Mouse (Mus musculus): ENCODE measurements around the gene Nt5c2.

Nt5c2 gene

DNA sequence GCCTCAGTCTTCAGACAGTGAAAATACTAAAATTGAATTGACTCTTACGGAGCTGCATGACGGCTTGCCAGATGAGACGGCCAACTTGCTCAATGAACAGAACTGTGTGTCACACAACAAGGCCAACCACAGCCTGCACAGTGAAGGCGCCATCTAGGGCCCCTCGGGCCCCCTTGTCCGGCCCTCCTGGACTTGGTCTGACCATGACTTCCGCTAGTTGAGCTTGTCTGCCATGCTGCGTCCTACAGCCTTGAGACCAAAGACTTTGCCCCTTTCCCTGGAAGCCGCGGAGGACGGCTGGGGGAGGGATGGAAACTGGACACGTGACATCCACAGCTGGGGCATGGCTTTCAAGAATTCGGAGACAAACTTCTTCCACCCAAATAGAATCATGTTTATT lies 137.1 kb downstream of the Nt5c2 start:
- peak; percentile 66 to 74 for DNase-seq

DNA sequence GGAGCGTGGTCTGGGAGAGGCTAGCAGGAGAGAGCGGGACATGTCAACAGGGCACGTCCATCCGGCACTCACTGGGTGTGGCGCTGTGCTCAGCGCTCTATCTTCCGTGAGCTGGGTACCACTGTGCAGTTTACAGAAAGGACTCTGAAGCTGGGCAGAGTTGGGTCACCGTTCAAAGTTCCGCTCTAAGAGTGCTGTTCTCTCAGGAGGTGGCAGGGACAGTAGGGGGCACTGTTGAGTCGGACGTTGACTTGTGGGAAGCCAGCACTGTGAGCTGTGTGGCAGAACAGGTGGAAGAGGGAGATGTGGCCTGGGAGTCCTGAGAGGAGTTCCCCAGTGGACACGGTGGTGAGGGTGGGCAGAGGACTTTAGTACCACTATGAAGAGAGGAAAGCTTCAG lies 139.2 kb downstream of the Nt5c2 start:
- DNase-seq: peak; percentile 85 to 95

DNA sequence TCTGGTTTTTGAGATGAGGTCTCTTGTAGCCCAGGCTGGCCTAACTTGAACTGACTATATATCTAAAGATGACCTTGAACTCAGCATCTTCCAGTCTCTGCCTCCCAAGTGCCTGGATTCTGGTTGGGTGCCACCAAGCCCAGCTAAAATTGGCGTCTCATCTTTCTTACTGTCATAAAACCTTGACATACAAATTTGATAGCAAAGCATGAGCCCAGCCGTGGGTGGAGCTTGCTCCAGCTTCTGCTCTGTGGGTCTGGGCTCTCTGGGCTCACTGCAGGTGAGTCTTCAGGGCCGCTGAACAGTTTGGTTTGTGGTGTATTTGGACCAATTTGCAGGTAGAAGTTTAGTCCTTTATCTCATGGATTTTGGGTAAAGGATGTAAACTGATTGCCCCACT lies 141.0 kb downstream of the Nt5c2 start:
- DNase-seq: no peak

DNA sequence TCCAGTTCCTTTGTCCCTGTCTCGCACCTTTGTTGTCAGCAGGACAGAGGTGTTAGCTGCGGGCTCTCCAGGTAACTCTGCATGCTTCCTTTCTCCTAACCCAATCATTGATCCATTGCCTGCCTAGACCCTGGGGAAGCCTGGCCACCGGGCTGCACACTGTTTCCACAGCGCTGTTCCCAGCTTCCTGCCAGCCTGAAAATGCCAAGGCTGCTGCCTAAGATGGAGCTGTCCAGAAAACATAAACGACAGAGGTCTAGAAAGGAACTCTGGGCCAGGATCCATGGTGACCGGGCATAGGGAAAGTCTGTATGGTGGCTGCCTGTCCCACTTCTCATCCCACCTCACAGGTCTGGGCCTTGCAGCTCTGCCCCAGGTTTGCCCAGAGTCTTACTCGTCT lies 143.3 kb downstream of the Nt5c2 start:
- no peak for DNase-seq

DNA sequence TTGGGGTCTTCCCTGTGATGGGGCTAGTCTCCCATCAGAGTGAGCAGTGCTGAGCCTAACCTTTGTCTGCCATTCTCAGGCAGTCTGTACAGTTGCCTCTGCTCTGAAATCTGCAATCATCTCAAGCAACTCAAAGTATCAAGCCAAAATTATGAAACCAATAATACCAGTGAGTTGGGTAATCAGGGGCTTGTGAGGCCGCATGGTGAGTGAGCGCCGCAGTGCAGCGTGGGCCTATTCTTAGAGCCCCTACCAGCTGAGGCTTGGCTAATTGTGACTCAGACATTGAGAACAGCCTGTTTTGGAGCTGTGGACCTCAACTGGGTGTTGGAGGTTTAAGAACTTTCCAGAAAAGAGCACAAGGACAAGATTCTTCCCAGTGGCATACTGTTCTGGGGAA lies 143.9 kb downstream of the Nt5c2 start:
- no peak for DNase-seq

DNA sequence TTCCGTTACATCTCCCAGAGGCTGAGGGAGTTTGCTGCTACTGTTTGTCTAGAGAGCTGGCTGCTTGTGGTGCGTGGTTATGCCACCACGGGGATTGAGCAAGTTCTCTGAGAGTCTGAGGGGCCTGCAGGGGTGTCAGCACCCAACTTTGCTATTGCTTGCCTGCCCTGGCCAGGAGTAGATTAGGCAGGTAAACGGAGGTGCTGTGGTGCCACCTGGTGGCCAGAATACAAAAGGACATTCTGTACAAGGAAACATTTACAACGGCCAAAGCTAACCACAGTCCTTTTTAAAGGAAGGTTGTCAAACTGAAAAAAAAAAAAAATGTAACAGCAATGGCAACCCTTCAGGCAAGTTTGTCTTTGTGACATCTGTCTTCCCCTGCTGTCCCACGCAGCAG lies 145.4 kb downstream of the Nt5c2 start:
- DNase-seq: peak; percentile 80 to 91

DNA sequence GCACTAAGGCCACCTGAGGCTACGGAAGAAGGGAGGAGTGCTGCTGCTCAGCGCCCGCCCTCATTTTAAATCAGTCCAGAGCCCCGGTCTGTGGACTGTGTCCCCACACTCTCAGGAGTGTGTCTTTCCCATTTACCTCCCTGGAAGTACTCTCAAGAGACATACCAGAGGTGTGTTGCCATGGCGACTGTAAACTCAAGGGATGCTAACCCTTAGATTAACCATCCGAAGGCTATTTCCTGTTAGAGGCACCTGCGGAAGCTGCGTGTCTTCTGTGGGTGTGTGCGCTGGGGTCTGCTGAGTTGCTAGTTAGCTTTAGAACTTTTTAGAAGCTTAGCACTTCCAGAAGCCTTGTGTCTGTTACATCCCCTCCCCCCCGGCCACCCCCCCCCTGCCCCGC lies 145.9 kb downstream of the Nt5c2 start:
- no peak for DNase-seq

DNA sequence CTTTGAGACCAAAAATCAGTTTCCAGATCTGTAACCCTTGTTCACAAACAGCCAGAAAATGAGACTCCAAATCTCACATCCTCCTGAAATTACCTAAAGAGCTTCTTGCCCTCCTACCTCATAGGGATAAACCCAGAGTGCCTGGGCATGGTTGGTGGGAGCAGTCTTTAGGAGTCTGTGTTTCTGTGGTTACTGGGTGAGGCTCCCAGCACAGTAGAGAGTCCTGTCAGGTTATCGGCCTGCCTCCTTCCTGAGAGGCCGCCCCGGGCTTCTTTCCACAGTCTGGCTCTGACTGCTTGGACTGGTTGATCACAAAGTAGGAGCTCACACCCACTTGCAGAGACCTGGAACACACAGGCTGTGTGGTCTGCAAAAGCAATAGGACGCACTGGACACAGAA lies 149.6 kb downstream of the Nt5c2 start:
- DNase-seq: no peak

DNA sequence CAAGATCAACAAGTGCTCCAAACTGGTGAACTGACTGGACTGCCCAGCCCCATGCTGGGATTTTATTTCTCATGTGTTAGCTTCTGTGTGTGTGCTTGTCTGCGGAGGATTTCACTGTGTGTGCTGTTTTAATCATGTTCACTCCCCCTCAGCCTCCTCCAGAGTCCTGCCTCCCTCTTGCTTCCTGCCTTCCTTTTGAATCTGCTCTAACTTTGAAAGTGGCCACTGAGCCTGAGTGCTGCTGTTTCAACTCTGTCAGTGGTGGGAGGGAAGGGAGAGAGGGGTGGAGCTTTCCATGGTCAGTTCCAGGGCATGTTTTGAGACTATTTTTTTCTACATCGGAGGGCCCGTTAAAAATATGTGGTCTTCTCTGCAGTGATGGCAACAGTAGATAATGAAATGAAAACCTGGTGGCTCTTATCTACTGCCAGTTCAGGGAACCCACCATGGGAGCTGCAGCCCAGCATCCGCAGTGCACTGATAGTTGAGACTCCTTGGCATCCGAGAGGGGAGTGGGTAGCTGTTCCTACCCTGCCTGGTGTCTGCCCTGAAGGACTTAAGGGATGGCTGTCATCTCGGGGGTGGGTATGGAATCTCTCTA lies 150.1 kb downstream of the Nt5c2 start:
- no peak for DNase-seq

DNA sequence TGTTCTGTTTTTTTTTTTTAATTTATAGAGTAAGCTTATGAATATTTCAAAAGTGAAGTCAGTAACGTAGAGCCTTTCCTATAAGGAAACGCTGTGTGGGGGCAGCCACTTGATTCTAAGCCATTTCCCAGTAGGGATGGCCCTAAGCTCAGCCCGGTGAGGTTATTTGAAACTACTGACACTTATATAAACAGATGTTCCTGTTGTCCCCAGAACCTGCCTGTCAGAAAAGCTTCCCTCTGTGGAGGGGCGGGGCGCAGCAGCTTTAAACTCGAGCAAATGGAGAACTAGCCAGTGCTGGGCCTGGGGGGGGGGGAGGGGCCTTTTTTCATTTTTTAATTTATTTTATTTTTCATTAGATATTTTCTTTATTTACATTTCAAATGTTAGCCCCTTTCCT lies 150.9 kb downstream of the Nt5c2 start:
- DNase-seq: no peak

DNA sequence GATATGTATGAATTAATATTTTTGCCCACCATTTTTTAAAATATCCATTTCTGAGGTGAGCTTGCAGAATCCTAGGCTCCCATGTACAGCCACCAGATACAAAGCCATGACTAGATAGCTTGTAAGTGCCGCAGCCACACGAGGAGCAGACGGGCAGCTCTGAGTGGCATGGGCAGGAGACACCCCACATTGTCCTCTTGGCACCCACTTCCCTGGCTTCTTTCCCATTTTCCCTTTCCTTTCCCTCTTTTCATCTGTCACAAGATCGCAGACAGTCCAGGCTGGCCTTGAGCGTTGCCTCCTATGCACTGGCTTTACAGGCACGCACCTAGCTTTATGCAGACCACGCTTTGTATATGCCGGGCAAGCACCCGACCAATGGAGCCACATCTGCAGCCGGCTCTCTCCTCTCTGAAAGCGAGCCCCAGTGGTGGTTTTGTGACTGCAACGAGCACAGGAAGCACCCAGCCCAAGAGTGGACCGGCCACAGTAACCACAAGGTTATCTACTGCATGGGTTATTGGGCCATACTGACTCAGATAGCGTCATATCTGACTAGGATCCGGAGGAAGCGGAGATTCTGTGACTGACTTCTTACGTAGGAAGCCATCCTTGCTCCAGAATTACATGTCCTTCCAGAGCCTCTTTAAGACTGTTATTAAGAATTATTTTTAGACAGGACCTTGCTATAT lies 151.6 kb downstream of the Nt5c2 start:
- DNase-seq: no peak

DNA sequence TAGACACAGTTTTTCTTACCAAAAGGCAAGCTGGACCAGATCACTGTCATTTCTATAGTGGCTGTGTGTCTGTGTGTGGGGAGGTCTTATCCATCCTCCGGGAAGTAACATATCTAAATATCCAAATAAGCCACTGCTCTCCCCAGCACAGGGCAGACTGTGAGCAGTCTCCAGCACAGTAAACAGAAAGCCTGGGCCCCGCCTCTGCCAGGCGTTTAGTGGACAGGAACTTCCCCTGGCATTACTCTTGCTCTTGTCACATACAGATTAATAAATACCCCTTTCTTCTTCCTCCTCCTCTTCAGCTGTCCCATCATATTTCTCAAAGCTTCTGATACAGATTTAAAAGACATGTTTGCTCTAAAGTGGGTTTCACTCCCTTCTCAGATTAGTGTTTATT lies 152.4 kb downstream of the Nt5c2 start:
- DNase-seq: no peak

DNA sequence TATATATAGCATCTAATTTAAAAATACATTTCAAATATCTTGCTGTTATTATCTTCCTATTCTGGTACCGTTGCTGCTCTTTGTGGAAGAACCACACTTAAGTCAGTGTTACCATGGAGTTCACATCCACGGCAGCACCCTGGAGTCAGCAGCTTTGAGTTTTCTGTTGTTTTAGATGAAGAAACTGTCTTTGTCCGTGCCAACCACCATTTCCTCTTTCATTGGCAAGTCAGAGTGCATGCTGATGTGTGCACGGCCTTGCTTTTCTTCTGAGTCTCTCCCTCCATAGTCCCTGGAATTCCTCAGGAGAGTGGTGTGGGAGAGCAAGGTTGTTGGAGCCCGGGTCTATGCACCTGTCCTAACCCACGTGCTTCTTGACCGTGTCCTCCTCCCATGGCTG lies 156.8 kb downstream of the Nt5c2 start:
- DNase-seq: no peak

DNA sequence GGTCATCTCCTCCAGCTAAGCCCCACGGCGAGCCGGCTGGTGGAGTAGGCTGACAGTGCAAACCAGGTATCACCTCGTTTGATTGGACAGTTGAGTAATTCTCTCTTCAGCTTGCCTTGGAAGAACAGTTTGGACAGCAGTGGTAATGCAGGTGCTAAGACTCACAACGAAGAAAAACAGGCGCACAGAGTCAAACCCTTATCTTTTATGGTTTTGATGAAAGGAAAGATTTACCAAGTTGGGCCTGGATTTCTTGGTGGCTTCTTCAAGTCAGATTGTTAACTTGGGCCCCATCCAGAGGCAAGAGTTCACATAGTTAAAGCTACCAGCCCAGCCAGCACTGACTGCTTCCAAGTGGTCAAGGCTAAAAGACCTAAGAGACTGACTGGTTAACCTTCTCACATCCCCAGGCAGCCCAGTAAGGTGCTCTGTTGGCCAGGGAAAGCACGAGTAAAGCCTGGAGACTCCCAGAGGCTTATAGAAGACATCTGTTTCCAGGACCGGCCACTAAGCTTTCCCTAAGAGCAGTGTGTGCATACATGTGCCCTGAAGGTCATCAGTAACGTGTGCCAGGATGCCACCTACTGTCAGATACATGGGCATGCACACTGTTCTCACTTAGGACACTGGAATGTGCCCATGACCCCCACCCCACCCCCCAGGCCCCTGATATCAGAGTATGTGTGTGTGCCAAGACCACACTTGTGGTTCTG lies 157.5 kb downstream of the Nt5c2 start:
- DNase-seq: peak; percentile 38 to 42

DNA sequence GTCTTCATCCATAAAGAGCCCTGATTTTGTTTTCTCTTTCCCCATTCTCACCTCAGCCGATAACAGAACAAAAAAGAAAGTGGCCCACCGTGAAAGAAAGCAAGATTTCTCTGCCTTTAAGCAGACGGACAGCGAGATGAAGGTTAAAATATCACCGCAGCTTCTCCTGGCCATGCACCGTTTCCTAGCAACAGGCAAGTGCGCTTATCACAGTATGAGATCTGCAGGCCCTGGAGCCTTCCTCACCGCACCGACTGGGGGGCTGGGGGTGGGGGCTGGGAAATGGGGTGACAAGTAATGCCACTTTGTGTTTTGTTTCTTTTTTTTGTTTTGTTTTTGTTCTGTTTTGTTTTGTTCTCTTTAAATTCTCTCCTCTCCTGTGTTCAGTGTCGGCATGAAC lies 158.2 kb downstream of the Nt5c2 start:
- DNase-seq: no peak

DNA sequence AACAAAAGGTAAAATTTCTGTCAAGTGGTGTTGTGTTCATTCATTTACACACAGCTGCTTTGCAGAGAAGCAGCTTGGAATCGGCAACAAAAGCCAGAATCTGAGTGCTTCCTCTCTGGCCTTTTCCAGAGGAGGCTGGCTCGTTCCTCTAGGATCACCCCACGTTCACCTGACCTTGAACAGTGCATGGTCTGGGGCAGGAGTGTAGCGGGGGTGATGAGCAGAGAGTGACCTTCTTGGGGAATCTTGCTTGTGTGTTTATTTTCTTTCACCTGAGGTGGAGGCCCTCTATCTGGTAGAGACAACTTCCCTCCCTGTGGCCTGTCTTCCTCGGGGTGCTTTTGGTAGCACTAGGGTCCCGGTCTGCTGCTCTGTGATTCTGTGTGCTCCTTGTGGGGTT lies 158.7 kb downstream of the Nt5c2 start:
- DNase-seq: no peak

DNA sequence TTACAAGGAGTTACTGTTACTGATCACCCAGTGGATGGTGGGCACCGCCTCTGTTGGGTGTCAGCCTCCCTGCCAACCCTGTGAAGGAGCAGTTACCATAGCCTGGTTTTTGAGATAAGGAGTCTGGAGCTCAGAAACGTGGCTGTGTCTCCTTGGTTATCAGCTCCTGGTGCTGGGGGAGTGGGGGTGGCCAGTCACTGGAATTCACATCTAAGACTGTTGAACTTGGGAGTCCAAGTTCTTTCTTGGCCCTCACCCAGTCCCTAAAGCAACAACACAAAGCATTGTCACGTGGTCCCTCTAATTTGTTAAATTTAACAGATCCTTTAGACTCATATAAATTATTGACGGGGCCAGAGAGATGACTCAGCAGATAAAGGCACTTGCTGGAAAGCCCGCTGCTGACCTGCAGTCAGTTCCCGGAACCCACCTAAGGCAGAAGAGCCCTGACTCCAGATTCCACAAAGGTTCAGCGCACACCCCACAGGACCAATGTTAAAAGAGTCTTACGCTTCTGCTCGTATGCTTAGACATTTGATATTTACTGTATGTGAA lies 165.4 kb downstream of the Nt5c2 start:
- peak; percentile 65 to 78 for DNase-seq

DNA sequence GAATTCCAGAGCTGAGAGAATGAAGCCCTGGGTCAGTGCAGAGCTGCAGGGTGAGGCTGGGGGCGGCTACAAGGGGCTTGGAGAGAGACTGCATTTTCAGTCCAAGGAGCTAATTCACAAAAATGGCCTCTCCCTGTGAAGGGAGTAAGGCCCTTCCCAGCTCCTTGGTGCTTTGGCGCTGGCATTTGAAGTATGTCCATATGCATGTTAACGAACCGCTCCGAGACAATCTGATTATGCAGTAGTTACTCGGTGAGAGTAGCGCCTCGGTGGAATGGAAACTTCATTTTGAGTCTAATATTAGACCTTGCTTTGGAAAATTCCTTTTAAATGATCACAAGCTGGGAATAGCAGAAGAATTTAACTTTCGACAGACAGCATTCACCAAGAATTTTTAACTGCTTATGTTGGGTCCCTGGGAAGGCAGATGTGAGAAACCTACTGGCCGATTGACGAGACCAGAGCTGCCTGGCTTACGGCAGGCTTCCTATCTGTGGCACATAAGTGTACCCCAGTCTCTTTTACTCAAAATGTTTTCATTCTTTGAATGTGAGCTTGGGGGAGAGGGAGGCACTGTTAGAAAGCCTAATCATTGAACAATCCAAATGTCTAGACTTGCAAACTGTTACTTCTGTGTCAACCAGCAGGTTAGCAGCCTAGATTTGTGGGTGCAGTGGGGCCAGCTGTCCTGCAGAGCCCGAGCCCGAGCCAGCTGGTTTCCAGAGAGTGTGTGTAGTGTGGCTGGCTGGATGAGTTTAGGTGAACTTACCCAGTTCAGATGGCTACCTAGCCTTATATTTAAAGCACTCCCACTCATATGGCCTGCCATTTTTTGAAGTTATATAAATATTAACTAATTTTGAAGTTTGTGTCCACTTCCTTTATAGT lies 166.3 kb downstream of the Nt5c2 start:
- peak; percentile 24 to 45 for DNase-seq

DNA sequence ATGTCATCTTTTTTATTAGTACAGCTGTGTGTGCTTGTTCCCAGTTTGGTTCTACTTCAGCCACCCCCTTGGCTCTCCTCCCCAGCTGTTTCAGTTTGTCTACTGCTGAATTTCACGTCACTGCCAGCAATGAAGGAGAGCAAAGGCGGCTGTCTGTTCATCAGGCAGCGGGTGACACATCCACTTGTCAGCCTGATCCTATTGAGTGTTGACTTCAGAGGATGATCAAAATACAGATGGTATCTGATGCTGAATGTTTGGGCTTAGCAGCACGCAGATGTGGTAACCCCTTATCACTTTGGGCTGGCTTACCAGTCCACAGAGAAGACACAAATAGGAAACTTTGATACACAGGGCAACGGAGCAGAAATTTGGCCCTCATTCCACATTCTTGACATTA lies 168.5 kb downstream of the Nt5c2 start:
- DNase-seq: no peak

DNA sequence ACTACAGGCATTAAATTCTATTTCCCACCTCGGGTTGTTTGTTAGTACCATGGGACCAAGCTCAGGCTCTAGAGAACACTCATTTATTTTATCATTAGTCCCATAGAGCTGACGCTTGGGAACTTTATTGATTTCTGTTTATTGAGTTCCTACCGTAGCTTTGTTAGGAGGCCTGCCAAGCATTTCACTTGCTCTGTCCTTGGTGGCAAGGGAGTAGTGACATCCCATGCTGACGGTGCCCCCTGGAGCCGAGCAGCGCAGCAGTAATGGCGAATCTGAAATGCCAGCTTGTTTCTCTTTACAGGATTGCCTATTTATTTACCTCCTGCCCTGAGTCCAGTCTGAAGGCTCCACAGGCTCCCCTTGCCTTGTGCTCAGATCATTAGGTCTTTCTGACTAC lies 168.9 kb downstream of the Nt5c2 start:
- DNase-seq: no peak

DNA sequence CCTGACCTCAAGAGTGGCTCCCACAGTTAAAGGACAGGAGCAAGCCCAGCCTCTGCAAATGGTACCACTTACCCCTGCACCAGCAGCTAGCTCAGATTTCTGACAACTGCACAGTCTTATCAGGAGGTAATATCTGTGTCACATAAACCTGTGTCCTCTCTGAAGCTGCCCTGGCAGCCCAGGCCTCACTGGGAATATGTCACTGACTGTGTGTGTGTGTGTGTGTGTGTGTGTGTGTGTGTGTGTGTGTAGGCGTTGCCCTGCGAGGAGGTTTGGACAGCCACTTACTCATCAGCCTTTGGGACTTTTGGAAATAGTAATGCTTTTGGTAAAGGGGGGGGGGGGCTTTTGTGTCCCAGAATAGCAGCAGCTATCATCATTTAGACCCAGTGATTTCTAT lies 171.9 kb downstream of the Nt5c2 start:
- no peak for DNase-seq

DNA sequence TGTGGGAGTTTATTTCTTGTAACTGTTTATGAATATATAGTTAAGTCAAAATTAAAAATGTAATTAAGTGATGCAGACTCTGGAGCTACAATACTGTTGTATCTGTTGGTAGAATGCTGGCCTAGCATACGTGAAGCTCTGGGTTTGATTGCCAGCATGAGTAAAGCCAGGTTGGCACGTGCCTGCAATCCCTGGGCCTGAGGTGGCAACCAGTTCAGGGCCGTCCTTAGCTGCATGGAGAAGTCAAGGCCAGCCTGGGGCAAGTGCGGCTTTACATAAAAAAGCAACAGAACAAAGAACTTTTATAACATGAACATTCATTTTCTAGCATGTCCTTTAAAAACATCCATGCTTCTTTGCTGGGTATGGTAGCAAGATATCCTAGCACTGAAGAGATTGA lies 173.9 kb downstream of the Nt5c2 start:
- DNase-seq: no peak

Data from kidney, postnatal 36 days (tissue).